Mouse (Mus musculus): ENCODE measurements at regions not wholly inside any gene's neighbourhood (a gene's known extent, or its start where the extent isn't known, plus 50 kb on each side); places are given as distances from the start of the nearest gene placed in this dataset.

- no peak for DNase-seq
Observed at GRCm38 (mm10) chr4:22047730-22048455, 116.8 kb downstream of the Faxc start.

- no peak for DNase-seq
Observed at GRCm38 (mm10) chr4:22066785-22067433, 135.8 kb downstream of the Faxc start.

DNA sequence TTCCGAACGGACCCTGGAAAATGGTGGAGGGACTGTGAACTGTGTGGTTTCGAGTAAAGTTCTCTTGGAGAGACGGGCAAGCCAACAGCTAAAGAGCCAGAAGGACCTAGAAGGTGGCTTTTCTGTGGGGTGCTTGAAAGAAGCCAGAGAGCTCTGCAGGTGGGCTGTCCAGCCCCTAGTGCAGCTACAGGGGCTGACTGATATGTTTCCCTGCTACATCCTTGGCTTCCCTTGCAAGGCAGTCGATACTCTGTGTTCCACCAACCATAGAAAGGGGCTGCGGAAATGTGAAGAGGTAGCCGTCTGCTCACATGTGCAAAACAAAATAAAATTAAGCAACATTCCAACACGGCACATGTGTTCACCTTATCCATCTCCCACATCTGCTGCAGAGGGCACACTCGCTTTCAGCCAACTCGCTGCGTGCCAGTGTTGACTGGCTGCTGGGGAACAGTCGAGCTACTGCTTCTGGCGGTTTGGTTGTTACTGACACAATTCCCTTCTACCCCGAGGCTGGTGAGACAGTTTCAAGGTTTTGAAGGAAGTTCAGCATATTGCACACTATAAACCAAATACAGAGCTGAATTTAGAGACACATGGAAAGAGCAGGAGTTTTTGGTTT, 136.7 kb downstream of the Faxc start:
- no peak for DNase-seq

DNA sequence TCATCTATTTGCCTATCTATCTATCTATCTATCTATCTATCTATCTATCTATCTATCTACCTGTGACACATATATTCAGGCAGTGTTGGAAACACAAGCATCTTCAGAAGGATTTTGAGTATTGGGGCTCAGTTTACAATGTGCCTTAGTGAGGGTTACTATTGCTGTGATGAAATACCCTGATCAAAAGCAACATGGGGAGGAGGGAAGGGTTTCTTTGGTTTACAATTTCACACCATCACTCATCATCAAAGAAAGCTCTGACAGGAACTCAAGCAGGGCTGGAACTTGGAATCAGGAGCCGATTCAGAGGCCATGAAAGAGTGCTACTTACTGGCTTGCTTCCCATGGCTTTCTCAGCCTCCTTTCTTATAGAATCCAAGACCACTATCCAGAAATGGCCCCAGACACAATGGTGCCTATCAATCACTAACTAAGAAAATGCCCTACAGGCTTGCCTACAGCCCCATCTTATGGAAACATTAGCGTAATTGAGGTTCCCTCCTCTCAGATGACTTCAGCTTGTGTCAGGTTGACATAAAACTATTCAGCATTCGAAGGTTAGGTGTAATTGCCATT, 157.2 kb downstream of the Faxc start:
- DNase-seq: no peak

DNA sequence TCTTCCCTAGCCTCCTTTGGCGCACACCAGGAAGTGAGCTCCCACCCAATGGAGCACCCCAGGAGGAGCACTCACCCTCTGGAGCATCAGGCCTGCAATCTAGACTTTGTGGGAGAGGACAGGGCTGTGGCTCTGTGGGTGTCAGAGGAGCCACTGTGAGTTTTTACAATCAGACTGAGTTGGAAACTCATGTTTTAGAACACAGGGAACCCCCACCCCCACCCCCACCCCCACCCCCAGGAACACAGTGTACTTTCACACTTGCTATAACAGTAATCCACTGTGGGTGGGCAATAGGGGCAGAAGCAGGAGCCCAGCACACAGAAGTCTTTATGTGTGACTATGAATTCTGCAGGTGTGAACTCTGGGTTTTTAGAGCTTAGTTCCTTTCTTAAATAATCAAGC, 158.5 kb downstream of the Faxc start:
- no peak for DNase-seq

- DNase-seq: no peak
Observed at GRCm38 (mm10) chr4:22090536-22090935, 159.4 kb downstream of the Faxc start.

GRCm38 (mm10) chr4:22092551-22092950, 161.4 kb downstream of the Faxc start:
- DNase-seq: no peak

DNA sequence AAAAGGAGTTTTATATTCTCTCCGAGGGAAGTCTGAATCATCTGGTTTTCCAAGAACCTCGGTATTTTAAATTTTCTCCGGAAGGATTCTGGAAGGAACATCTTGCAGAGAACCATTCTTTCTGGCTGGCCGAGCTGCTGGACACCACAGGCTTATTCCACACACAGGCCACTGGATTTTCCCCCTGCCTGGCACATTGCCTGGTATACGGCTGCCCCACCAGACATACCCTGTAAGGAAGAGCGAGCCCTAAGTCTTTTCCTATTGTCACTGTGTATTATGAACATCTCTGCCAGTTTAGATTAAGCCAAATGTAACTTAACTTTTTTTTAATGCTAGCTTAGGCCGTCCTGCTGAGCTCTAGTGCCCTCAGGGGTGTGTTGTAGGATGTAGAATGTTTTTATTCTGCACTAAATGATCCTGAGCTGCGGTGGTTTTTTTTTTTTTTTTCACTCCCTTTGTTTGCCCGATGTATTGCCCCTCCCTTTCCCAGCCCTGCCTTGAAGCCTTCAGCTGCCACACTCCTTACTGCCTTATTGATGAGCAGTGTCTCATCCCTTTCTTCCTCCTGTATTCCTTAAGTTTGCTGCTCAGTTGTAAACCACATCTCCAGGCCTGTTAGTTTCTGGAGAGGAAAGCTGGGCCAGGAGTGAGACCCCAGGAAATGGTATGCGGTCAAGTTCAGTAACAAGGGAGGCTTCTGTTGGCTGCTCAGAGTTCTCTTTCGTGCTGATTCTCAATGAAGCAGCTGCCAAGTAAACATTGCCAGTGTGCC, 164.3 kb downstream of the Faxc start:
- DNase-seq: no peak

- no peak for DNase-seq
Observed at GRCm38 (mm10) chr4:22098605-22099004, 167.5 kb downstream of the Faxc start.

DNA sequence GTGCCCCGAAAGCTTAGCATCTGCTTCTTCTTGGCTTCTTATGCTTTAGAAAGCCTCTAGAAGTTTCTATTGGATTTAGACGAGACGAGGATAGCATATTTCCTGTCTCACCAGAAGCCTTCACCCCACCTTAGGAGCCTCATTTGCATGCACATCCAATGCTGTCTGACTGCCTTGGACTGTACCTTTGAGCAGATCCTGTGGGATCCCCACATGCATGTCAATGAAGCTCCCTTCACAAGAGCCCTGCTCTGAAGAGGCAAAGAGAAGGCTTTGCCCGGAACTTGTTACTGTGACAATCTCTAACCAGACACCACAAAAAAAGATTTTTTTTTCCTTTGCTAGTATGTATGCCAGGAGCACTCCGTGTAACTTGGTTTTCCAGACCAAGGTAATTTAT, 171.3 kb downstream of the Faxc start:
- no peak for DNase-seq

- DNase-seq: peak; percentile 18
Observed at GRCm38 (mm10) chr4:22103001-22103587, 172.0 kb downstream of the Faxc start.

- peak; percentile 12 for DNase-seq
Observed at GRCm38 (mm10) chr4:22106883-22107282, 175.8 kb downstream of the Faxc start.

DNA sequence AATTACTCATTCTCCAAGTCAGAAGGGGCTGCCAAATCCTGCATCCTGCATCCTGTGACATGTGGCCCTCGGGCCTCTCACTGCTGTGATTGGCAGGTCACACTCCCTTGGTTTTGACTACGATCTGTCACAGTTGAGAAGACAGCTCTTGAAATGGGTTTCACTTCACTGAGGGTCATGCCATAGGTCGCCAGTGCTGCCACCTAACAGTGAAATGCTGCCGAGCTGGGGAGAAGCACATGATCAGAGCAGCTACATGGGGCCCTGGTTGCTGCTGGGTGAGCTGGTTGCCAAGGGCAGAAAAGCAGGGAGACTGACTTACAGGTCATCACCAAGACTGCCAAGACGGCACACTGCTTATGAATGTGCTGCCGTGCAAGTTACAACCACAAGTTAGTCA, 178.3 kb downstream of the Faxc start:
- DNase-seq: no peak

GRCm38 (mm10) chr4:22110400-22110799, 179.3 kb downstream of the Faxc start:
- no peak for DNase-seq

GRCm38 (mm10) chr4:22112209-22112608, 181.1 kb downstream of the Faxc start:
- DNase-seq: no peak

DNA sequence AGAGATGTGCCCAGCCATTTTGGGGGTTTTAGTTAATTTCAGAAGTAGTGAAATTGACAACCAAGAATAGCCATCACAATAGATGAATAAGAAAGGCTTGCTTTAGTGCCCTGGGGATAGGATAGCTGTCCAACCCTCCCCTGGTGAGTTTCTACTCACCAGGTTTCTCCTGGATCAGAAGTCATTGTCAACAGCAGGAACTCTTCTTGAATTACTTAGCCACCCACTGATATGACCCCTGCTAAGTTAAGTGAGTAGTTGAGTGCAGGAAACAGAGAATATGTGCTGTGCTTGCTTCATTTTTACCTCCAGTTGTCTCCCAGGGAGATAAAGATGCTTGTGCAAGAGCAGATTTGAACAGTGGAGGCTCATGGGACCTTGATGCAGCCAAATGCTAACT, 183.3 kb downstream of the Faxc start:
- no peak for DNase-seq

DNA sequence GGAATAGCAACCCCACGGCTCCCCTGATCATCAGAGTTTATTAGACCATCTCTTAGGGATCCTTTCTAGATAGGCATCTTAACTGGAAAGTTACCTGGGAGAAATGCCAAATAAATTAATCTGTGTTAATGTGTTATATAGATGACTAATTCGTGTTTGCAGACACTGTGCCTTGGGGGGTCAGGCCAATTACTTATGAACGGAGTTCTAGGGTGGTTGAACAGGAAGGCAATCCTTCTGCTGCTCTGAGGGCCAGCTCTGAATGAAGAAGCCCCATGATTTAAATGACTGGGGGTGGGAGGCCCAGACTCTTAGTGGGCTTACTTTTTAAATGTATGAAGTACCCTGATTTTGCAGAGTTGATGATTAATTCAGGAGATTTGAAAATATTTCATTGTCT, 188.7 kb downstream of the Faxc start:
- no peak for DNase-seq

DNA sequence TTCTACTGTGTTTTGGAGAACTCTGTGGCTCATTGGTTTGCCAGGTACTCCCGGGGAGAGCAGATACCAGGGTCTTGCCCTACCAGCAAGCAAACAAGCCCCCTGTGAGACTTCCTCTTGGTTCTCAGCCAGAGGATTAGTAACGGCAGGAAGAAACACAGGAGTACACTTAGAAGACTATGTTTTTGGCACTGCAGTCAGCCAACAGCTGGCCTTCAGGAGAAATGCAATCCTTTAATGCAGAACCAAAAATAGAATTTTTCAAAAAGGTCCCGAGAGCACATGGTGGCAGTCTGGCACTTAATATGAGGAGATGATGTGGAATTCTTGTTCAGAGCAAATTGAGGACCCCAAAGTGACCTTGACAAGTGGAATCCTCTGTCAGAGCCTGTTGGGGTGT, 189.8 kb downstream of the Faxc start:
- DNase-seq: no peak

DNA sequence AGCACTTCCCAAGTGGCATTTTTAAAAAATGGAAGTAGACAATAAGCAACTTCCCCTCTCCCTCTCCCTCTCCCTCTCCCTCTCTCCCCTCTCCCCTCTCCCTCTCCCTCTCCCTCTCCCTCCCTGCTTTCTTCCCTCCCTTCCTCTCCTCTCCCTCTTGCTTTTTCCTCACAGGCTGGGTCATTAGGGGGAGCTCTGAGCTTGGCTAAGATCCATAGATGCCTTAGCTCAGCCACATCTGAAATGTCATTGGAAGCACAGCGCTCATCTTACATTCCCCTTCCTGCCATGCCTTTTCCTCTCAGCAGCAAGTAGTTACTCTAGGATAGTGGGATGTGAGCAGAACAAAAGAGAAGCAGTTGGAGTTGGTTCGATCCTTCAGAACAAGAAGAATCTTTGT, 190.3 kb downstream of the Faxc start:
- DNase-seq: no peak

DNA sequence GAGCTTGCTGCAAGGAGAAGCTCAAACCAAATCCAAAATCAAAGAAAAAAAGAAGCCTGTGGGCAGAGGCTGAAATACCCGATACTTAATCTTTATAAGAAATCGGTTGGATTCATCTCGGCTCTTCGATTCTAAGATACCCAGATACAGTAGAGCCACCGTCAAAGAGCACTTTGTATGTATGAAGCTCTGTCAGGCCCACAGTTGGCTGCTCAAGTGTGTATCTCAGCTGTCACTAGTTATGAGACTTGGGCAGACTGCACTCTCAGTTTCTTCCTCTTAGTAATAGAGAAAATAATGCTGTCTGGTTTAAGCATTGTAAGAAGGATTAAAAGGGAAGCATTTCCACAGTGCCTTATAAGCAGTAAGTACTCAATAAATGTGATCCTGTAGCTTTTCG, 193.7 kb downstream of the Faxc start:
- no peak for DNase-seq

DNA sequence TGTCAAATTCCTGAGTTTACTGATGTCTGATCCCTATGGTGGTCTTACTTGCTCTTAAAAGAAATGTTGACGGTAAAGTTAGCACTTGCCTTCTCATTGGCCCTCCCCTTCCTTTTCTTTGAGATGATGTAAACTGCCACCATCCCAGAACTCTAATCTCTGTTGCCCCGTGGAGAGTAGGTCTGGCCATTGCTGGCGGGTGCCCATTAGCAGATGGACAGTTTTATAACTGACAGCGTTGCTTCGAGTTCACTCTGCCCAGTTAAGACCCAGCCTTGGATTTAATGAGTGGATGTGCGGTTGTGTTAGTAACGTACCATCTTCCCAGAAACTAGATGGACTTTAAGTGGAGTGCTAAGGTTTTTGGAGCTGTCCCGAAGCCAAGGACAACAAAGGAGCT, 199.4 kb downstream of the Faxc start:
- DNase-seq: no peak
